Mouse (Mus musculus) heart, adult 2 months (tissue): ENCODE measurements around the gene Pelo. TPM values are rescaled to one million over a fixed set of nuclear protein-coding genes. Genes with fewer than 3 reads are reported as not detected.

Experiments
- DNase-seq, 2 experiments: peaks; one replicate each; pipeline ENCODE4 v3.0.0; 2021
- H3K27ac ChIP-seq: fragments of 200-600 bp; 2 replicates; pipeline ENCODE4 v1.8.1; 2022
- H3K27me3 ChIP-seq: fragments of 200-500 bp; 2 replicates; pipeline ENCODE4 v1.6.1; 2012; ENCODE audit warnings: mild to moderate bottlenecking, low read length, inconsistent platforms, mixed read lengths; ENCODE audit not compliant: control insufficient read depth, insufficient read depth
- H3K36me3 ChIP-seq: fragments of 200-500 bp; 2 replicates; pipeline ENCODE4 v1.6.1; 2012; ENCODE audit warnings: low read length, inconsistent platforms; ENCODE audit not compliant: control insufficient read depth, insufficient read depth
- H3K4me1 ChIP-seq: fragments of 200-500 bp; 2 replicates; pipeline ENCODE4 v1.6.1; 2011; ENCODE audit warnings: low read length; ENCODE audit not compliant: control insufficient read depth, insufficient read depth
- H3K4me3 ChIP-seq: fragments of 200-600 bp; 2 replicates; pipeline ENCODE4 v1.8.1; 2022
- H3K79me2 ChIP-seq: fragments of 200-500 bp; replicated peaks from 2 replicates; pipeline ENCODE4 v1.6.1; 2012; ENCODE audit warnings: mild to moderate bottlenecking, inconsistent platforms, low read length, moderate library complexity, mixed read lengths; ENCODE audit not compliant: control insufficient read depth, insufficient read depth
- H3K9ac ChIP-seq: fragments of 200-500 bp; 2 replicates; pipeline ENCODE4 v1.6.1; 2012; ENCODE audit warnings: low read depth, mild to moderate bottlenecking, control low read depth, inconsistent platforms, low read length, mixed read lengths
- CTCF ChIP-seq: fragments of 200-600 bp; IDR thresholded peaks from 2 replicates; pipeline ENCODE4 v1.8.1; 2022; ENCODE audit warnings: antibody characterized with exemption, mild to moderate bottlenecking, moderate library complexity
- EP300 ChIP-seq: fragments of 200-500 bp; IDR thresholded peaks from 2 replicates; pipeline ENCODE4 v1.6.1; 2011; ENCODE audit warnings: low read depth, low read length, control low read depth; ENCODE audit not compliant: insufficient read depth
- POLR2A ChIP-seq: fragments of 200-500 bp; IDR thresholded peaks from 2 replicates; pipeline ENCODE4 v1.6.1; 2011; ENCODE audit warnings: mild to moderate bottlenecking, low read depth, low read length, control low read depth; ENCODE audit not compliant: insufficient read depth
- WGBS: fragments of 180-500 bp; shearing (Covaris S2); methylation state at CpG from one replicate; pipeline ENCODE4 v1.1.7; 2018; 5-methylcytosine and 5-hydroxymethylcytosine counted together
- intact Hi-C: fragments of 180-260 bp; cut with DNase I; formaldehyde crosslinking; loops from one replicate; pipeline ENCODE4 v1.15.1; 2025
- polyA plus RNA-seq: library from polyadenylated mRNA; depleted of rRNA; stranded (reverse); fragments of >200 nt; gene quantifications from 2 replicates; pipeline ENCODE4 v1.2.3, GENCODE M21; 2012; rRNA removed
- total RNA-seq, 2 experiments: library from RNA; stranded (reverse); gene quantifications; 2 replicates each; pipeline ENCODE4 v1.2.3; 2021

Gene Pelo
- total and polyA plus RNA-seq, 3 experiments: 15.6 to 18.0 (median 16.1) TPM

DNA sequence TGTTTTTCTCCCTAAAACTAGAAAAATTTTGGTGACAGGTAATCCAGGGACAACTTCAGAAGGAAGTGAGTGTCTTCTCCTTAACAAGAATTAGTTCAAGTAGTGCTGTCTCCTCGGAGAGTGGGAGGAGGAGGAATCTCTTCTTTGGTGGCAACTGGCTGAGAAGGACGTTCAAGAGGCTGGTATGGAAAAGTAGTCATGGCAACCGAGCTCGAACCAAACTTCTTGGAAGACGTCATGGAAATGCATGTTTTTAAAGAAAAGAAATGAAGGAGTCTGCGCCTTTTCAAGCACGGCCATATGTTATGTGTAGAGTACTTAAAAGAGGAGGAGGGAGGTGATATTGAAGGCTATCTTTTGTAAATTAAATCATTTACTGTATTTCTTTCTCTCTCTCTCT is 37.4 kb downstream of the Pelo start:
- WGBS: 80% methylated on average over 7 of the region's 7 CpGs

DNA sequence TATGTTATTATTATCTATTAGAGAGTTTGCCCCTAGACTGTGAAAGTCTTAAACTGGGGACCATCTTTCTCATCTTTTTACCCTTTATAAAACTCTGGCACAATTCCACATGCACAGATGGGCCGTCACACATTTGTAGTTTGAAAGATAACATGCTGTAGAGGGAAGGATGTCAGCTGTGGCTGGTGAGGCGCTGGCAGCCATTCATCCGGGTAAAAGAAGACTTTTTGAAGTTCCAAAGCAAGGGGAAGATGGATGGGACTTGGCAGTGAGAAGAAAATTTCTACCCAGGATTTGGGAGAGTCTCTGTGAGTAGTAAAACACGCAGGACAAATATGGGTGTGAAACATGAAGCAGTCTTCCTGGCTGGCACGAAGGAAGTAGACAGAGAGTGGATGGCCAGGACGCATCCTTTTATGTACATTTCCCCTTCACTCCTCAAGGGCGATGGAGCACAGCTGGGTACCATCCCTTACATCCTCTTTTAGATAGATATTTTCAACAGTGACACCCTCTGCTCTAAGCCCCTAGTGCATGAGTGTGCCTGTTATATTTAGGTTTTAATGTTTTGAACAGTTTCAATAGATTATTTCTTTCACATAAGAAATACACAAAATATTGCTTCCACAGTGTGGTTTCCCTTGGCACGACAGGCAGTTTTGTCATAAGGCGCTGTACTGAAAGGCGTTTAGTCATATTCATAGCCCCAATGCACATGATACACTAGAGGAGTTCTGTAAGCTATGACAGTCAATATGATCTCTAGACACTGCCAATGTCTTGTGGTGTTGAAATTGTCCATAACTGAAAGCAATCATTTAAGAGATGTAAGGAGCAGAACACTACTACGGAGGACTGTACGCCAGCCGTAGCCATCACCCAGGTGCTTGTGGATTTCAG is 39.1 kb downstream of the Pelo start:
- no peaks in the 10 kb centered on the region for H3K27me3 ChIP-seq
- 65% methylated on average over 13 of the region's 13 CpGs for WGBS
- intact Hi-C loops: no loop called here
- peaks cover 31% of the 10 kb centered on the region for H3K36me3 ChIP-seq
- TF ChIP-seq POLR2A: no peak
- TF ChIP-seq CTCF: no peak
- no peak for TF ChIP-seq EP300
- no peak overlapping the region for H3K9ac ChIP-seq
- no peak overlapping the region for H3K4me3 ChIP-seq
- H3K27ac ChIP-seq: no peak overlapping the region
- H3K4me1 ChIP-seq: peaks cover 5% of the 10 kb centered on the region
- no peaks in the 10 kb centered on the region for H3K79me2 ChIP-seq
- no peak for DNase-seq

More for the DNA sequence above, 37.4 kb downstream of the Pelo start:
- Histone ChIP-seq H3K79me2 (no peaks in the 10 kb centered on the region), H3K4me3 (no peak overlapping the region), H3K9ac (no peak overlapping the region), H3K27ac (no peak overlapping the region), H3K4me1 (peaks cover 7% of the 10 kb centered on the region), H3K27me3 (no peaks in the 10 kb centered on the region), H3K36me3 (peaks cover 33% of the 10 kb centered on the region)
- intact Hi-C loops: no loop called here
- TF ChIP-seq POLR2A (no peak), EP300 (no peak), CTCF (no peak)
- no peak for DNase-seq

DNA sequence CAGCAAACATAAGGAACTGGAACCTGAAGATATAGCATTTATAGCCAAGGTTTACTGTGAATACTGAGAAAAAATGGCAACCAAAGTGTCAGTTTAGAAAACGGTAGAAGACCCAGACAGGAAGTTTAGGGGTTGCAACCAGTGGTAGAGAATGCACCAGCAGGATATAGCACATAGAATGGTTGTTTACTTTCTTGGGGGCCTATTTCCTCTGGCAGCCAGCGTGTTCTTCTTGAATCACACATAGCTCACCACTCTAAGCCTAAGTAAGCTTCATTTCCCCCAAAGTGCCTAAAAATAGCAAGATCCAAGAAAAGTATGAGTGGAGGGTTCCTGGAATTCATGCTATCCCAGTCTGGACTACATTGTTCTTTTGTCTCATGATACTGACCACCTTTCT is 47.3 kb downstream of the Pelo start:
- TF ChIP-seq EP300: no peak
- TF ChIP-seq POLR2A: no peak
- TF ChIP-seq CTCF: no peak
- Histone ChIP-seq H3K36me3 (peaks cover 23% of the 10 kb centered on the region), H3K9ac (no peak overlapping the region), H3K27me3 (no peaks in the 10 kb centered on the region), H3K79me2 (peaks cover 4% of the 10 kb centered on the region; the same call in 1 of the 2 replicates), H3K4me3 (no peak overlapping the region), H3K27ac (no peak overlapping the region), H3K4me1 (peaks cover 3% of the 10 kb centered on the region)
- no peak for DNase-seq
- intact Hi-C loops: no loop called here
- 44% methylated on average over 2 of the region's 2 CpGs for WGBS

Other genes starting within 250 kb of the Pelo start
- gene Itga2, start 158.1 kb downstream of the Pelo start, total RNA-seq: 1 to 10 TPM; 1.3 TPM
- gene Itga2, start 158.1 kb downstream of the Pelo start, polyA plus RNA-seq: 0.21 and 0.29 TPM in 2 replicates
- 10 to 100 TPM in 1 of 2 experiments, 1 to 10 TPM in 1; 7.8 to 10.5 TPM for gene Gm49395, start 11.7 kb upstream of the Pelo start, total RNA-seq
- 0.64 and 2.4 TPM in 2 replicates for gene Gm49395, start 11.7 kb upstream of the Pelo start, polyA plus RNA-seq
- gene Itga1, start 11.8 kb upstream of the Pelo start, total RNA-seq: 10 to 100 TPM; 34.8 TPM
- gene Itga1, start 11.8 kb upstream of the Pelo start, polyA plus RNA-seq: 6.8 and 14.0 TPM in 2 replicates